Mouse (Mus musculus) layer of hippocampus, adult 18-20 months (tissue): Measurements from ENCODE around the gene Rreb1. TPM values are rescaled to one million over a fixed set of nuclear protein-coding genes. Genes with fewer than 3 reads are reported as not detected.
A peak's percentile ranks its signal among the peaks of the same experiment; 100 is the strongest.

Experiments
- DNase-seq, 2 experiments: peaks; one replicate each; pipeline ENCODE4 v3.0.0; 2022; ENCODE audit warnings: low spot score in 2 of 2
- total RNA-seq, 2 experiments: library from RNA; stranded (reverse); gene quantifications; 2 replicates each; pipeline ENCODE4 v1.2.3; 2021

Gene Rreb1
- total RNA-seq, 2 experiments from 2014 or later = 75.1 to 85.3 TPM

GRCm38 (mm10) chr13:37967565-37967964, 189.4 kb downstream of the Rreb1 start:
- DNase-seq = no peak

- peak; percentile 83 to 95 for DNase-seq
These were observed 191.1 kb downstream of the Rreb1 start for GRCm38 (mm10) chr13:37969337-37969736.

- DNase-seq = peak; percentile 46 to 52
These were observed 191.8 kb downstream of the Rreb1 start for GRCm38 (mm10) chr13:37969988-37970387.

- DNase-seq = no peak
These were observed 192.8 kb downstream of the Rreb1 start for GRCm38 (mm10) chr13:37970887-37971530.

GRCm38 (mm10) chr13:37974036-37974435, 195.8 kb downstream of the Rreb1 start:
- no peak for DNase-seq

GRCm38 (mm10) chr13:37974731-37975130, 196.5 kb downstream of the Rreb1 start:
- no peak for DNase-seq

GRCm38 (mm10) chr13:37979506-37979905, 201.3 kb downstream of the Rreb1 start:
- no peak for DNase-seq

- no peak for DNase-seq
These were observed 202.1 kb downstream of the Rreb1 start for GRCm38 (mm10) chr13:37980346-37980745.

- no peak for DNase-seq
These were observed 202.9 kb downstream of the Rreb1 start for GRCm38 (mm10) chr13:37981063-37981462.

GRCm38 (mm10) chr13:37986166-37986565, 208.0 kb downstream of the Rreb1 start:
- no peak for DNase-seq

GRCm38 (mm10) chr13:37989701-37990100, 211.5 kb downstream of the Rreb1 start:
- no peak for DNase-seq

- no peak for DNase-seq
These were observed 214.6 kb downstream of the Rreb1 start for GRCm38 (mm10) chr13:37992638-37993371.

GRCm38 (mm10) chr13:37993376-37993703, 215.1 kb downstream of the Rreb1 start:
- no peak for DNase-seq

- peak; percentile 92 to 96 for DNase-seq
These were observed 215.7 kb downstream of the Rreb1 start, which contains the start of gene Ssr1 for GRCm38 (mm10) chr13:37993704-37994404. Ssr1 (minus strand) TSS chr13:37994217.

- no peak for DNase-seq
These were observed 216.2 kb downstream of the Rreb1 start for GRCm38 (mm10) chr13:37994405-37994749.

GRCm38 (mm10) chr13:37999713-38000112, 221.5 kb downstream of the Rreb1 start:
- DNase-seq = no peak

Other genes with a start within 250 kb of the Rreb1 start
- 10 to 100 TPM; 82.1 to 93.6 TPM for gene Ssr1, start 215.8 kb downstream of the Rreb1 start, total RNA-seq